Mouse (Mus musculus) NIH3T3 (cell line): ENCODE measurements around the gene B3galnt1.
A peak's percentile ranks its signal among the peaks of the same experiment; 100 is the strongest.
"Not testable (repeated sequence)": the region's sequence is repeated elsewhere in the genome, so short reads cannot be mapped to it uniquely, and the experiment has no call there.

Experiments used
- DNase-seq: peaks from one replicate; pipeline ENCODE4 v3.0.0-alpha.2; 2012; ENCODE audit warnings: low read depth

Gene B3galnt1

DNA sequence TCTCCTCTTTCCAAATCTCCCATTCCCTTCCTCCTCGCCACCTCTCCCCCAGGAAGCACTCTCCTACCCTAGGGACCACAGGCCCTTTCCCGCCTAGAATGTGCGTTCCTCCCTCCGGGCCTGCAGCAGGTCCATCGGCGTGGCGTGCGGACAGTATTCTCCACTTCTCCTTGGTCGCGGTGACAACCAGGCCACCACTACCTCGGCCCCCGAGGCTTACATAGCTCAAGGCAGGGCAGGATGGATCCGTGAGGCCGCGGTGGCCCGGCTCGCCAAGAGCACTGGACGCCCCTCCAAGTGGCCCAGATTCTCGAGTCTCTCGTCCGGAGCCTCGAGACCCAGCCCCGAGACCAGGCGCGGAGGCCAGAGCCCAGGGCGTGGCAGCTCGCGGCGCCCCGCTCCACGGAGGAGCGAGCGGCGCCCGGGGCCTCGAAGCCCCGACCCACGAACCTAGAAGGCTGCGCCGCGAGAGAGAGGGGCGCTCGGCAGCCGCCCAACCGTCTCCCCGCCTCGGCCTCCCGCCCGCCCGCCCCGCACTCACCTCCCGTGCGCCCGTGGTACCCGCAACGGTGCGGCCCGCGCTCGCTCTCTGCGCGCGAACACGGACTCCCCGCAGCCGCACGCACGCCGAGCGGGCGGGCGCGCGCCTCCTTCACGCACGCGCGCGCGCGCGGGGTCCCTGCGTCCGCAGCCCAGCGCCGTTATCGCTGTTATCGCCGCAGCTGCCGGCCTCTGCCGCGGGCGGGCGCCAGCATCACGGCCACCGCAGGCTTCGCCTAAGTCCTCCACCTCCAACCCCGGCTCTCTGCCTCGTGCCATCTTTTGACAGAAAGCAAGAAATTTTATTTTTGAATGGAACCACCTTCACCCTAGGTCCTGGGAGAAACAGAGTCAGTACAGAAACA lies at the start of gene B3galnt1:
TSS of gene B3galnt1 (minus strand) at position 700 of the 905 bp plus-strand sequence.
- DNase-seq = peak; percentile 89

DNA sequence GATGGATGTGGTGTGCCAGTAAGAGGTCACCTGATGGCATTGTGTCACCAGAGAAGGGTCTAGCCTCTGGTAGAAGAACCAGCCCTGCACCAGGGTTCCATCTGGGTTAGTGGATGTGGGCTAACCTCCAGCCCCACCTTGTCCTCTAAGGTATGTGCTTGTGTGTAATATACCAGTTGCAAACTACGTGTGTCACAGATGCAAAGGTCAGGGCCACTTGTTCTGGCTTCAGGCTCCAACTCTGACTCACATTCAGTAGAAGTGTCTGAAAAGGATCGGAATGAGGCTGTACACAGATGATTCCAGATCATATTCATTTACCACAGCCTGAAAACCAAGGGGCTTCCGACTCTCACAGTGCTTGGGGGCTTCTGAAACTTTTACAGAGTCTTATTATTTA lies 35.8 kb upstream of the B3galnt1 start:
- no peak for DNase-seq

DNA sequence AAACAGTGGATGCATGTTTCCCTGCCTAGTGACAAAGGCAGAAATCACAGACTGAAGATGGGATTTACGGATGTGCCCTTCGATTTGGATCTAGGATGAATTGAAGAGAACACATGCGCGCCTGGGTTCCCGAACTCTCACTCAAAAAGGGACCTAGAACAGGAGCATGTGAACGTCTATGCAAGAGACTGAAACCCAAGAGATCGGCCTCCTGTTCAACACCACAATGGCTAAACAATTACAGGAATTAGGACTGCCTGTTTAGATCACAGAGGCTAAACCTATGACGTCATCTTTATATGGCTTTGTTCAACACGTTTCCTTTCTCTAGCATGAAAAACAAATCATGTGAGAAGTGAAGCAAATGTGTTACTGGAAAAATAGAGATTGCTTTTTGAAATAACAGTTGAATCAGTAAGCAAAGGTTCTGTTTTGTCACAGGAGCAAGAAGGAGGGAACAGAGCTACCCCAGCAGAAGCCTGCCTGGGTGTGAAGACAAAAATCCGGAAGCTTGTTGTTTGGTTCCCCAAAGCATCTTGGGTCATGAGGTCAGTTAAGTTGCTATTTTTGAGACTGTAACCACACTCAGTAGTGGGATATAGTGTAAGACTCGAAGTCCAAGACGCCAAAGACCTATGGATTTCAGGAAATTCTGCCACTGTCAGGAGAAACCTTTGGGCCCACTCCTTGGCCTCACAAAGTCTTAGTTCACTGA lies 35.1 kb upstream of the B3galnt1 start:
- DNase-seq = no peak

DNA sequence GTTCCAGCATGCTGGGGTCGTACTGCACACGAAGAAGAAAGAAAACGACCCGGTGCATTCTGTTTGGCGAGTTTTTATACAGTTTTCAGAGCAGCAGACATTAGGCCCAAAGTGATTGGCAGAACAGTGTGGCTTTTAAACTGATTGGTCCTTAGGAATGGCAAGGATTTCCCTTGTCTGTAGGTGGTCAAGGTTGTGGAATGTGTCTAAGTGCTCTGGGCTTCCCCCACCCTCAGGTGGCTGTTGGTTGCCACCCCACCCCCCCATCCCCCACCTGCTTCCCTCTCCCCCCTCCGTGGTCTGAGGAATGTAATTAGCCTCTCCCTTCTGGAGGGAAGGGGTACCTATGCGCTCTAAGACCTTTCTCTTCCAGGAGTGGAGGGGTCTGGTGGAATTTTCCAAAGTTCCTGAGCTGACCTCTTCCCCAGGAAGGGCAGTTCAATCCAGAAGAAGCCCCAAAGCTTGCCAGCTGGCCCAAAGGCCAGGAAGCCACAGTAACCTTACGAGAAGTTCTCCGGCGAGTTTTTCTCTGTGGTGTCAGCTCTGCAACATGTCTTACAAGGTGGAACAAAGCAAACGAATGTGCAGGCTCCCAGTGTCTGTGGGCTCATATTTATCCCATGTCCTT lies 28.3 kb upstream of the B3galnt1 start:
- DNase-seq = no peak

DNA sequence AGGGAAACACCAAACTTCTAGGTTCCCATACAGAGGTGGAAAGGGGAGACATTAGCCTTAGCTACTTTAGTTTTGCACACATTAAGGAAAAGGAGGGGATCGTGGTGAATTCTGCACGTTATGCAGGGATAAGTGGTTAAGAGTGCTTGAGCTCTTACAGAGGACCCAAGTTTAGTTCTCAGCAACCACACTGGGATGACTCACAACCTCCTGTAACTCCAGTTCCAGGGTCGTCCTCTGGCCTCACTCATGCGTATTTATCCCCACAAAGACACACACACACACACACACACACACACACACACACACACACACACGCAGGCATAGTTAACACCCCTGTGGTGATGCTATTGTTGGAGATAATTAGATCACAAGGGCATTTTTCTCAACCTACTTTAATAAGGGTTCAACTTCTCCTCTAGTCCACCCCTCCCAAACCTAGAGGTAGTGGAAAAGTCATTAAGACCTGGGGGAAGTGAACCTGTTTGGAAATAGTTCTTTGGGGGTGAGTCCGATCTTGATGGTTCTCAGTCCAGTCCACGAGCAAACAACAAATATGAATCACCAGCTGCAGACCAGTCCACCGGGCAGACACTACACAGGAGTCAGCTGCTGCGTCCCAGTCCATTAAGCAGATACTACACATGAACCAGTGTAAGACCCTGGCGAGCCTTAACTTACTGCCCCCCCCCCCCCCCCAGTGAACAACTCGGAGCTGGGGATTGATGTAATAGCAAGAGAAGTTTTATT lies 27.6 kb upstream of the B3galnt1 start:
- no peak for DNase-seq

DNA sequence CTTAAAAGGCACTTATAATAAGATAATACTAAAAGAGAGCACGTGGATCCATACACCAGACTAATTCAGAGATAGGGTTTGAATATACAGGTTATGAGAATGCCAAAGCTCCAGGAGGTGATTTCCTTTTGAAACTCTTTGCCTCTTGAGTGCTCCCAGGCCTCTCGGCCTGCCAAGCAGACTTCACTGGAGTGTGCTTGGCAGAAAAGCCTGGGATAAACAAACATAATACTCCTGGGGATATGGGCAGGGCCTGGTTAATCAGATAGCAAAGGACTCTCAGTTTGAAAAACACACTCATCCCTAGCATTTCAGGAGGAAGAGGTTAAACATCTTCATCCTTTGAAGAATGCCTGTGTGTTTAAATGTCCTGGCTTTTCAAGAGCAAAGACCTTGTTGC lies 25.4 kb upstream of the B3galnt1 start:
- DNase-seq = no peak

DNA sequence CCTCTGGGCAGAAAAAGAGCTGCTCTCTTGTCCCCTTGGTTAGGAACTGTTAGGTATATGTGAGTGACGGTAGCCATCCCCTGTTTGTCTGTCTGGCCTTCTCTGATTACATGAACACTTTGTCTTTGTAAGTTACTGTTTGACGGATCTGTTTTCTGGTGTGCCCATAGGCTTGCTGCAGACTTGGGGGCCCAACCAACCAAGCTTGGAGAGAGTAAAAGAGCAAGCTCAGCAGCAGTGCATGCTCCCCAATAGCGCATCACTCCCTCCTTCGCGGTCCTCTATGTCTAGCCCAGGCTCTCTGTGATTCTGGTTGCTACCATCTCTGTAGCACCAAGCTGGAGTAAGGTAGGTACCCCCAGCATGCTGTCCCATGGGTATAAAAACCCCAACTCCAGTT lies 9.1 kb upstream of the B3galnt1 start:
- DNase-seq = no peak

DNA sequence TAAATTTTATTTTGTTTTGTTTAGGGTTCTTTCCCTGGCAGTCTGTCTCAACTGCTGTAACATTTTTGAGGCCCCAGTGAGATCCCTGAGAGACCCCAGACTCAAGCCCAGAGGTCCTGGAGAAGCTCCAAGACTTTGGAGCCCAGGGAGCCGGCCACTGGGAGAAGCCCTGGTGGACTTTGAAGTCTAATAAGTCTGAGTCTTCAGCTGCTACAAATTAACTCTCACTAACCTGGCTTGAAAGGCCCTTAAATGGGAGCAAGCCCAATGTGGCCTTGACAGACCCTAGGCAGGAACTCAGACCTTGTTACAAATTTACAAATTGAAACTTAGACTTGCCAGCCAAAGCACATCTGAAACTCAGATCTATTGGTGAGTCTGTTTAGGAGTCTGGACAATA lies 8.7 kb upstream of the B3galnt1 start:
- no peak for DNase-seq

DNA sequence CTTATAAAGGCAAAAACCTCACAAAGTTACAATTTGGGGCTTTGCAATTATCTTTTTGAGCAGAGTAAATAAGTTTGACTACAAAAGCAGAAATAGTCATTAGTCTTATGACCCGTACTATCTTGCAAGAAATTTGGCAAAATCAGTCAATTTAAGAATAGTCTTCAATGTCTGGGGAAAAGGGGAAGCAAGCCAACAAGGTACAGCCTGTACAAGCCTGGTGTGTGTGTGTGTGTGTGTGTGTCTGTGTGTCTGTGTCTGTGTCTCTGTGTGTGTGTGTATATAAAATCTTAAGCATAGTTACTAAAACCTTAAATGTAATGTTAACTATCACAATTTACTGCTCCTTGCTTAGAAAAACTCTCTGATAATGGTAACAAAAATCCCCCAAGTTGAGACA lies 8.2 kb upstream of the B3galnt1 start:
- no peak for DNase-seq

DNA sequence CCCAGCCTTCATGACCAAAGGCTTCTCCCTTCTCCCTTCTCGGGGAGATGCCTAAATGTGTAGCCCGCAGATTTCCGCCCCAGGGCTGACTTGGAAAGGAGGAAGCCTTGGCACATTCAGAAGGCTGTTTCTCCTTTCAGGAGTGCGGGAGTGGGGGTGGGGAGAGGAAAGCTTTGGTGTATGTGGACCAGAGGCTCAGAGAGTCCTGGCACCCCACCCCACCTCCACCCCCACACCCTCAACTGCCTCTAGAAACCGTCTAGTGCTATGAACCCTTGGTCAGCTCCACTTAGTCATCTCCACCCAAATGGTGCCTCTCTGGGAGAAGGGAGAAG lies 373 bp upstream of the B3galnt1 start:
- DNase-seq = peak; percentile 78

DNA sequence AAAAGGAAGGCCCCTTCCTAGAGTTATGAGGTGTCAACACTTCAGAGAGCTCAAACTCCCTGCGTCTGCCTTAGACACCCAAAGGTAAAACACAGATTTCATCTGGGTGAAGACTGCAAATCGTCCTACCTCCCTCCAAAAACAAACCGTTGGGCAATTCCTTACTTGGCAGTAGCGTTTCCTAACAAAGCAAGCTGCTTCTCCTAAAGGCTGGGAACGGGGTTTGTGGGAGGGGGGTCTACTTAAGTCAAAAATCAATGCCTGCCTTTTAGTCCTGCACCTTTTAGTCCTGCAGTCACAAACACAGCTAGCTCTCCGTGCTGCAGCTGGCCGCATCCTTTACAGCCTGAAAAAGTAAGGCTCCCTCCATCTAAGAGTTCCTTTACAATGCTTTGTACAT lies 944 bp downstream of the B3galnt1 start:
- peak; percentile 53 for DNase-seq

DNA sequence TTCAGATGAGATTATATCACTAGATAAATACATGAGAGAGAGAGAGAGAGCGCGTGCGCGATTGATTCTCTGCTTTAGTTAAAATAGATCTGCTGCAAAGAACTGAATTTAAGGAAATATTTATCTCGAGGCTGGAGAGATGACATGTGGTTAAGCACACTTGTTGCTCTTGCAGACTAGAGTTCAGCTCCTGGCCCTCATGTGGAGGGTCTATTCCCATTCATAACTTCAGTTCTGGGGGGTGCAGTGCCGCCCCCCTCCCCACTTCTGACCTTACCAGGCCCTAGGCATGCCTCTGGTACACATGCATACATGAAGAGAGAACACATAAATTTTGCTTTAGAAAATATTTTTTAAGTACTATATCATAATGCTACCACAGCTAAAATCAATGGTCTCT lies 1.5 kb downstream of the B3galnt1 start:
- DNase-seq = no peak

DNA sequence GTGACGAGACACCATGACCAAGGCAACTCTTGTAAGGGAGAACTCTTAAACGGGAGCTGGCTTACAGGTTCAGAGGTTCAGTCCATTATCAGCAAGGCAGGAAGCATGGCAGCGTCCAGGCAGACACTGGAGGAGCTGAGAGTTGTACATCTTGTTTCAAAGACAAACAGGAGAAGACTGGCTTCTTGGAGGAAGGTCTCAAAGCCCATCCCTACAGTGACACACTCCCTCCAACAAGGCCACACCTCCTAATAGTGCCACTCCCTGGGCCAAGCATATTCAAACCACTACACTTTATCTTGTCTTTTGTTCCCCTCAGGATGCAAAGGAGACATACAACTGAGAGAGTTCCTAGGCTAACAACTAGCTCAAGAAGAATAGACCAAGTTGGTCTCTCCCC lies 2.6 kb downstream of the B3galnt1 start:
- no peak for DNase-seq

DNA sequence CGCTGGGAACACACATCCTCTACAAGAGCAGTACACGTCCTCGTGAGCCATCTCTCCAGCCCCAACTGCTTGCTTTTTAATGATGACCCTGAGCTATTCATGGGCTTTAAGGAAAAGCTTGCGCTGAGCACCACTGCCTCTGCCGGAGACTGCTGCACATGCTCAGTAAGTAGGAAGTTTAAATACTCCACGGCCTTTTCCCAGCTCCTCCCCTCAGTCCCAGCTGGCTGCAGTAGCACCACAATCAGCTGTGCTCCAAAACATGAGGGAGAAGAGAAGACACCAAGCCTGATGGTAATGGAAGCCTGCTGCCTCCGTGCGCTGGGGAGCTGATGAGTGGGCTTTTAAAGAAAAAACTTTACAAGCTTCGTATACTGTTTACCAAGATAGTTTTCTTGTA lies 4.7 kb downstream of the B3galnt1 start:
- no peak for DNase-seq

DNA sequence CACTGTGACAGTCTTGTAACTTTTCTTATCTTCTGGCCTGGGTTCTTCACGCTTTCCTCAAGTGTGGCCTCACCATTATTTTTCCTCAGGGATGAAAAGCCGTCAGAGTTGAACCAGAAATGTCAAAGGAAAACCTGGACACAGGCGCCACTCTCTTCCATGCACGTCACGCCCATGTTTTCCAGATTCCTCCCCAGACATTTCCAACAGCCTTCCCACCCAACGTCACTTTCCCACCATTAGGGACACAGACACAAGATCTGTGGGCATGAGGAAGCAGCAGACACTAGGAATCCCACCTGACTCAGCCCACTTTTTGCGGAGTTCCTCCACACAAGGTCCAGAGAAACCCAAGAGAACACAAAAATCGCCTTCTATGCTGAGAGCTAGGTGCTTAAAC lies 5.3 kb downstream of the B3galnt1 start:
- DNase-seq = no peak

DNA sequence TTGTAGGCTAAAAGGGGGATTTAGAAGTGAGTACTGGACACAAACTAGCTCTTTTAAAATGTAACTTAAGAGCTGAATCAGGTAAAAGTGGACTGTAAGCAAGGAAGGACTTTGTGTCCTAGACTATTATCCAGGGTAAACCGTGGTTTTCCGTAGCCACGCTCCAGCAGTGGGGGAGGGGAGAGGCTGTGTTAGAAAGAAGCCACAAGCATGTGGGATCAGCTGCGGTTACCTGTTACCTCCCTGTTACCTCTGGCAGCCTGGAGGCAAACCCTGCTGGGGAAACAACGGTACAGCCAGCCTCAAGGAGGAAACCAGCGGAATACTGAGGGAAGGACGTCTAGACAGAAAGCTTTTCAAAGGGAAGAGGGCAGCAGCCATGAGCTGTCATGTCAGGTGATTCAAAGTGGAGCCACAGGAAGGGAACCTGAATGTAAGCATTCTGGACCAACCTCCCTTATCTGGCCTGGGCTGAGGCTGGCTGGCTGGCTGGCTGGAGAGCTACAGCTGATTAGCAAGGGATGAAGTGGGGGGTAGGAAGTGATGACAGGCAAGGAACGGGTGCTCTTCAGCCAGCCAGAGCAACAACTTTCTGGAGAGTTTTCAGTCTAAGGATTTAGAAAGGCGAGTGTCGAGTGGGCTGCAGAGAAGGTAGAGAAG lies 10.5 kb downstream of the B3galnt1 start:
- no peak for DNase-seq

DNA sequence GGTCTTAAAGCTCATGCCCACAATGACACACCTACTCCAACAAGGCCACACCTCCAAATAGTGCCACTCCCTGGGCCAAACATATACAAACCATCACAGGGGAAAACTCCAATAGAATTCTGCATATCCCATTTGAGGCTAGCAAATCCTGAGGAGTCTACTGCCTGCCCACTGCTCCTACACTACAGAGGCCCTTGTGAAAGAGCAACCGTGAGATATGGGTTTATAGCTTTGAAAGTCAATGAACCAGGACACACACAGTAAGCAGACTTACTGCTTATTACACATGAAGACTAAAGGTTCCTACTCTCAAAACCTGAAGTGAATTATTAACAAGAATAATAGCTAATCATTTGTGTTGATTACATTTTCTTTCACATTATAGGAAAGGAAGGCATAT lies 15.0 kb downstream of the B3galnt1 start:
- no peak for DNase-seq

DNA sequence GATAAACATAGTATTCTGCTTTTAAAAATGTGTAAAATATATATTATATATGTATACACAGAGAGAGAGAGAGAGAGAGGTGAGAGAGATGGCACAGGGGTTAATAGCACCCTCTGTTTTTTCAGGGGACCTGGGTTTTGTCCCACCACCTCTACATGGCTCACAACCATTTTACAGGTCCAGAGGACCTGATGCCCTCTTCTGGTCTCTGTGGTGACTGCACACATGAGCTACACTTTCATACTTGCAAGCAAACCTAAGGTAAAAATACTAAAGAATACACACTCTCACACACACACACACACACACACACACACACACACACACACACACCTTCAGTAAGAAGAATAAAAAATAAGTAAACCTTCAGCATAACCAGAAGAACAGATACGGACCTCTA lies 20.0 kb downstream of the B3galnt1 start:
- DNase-seq = no peak

DNA sequence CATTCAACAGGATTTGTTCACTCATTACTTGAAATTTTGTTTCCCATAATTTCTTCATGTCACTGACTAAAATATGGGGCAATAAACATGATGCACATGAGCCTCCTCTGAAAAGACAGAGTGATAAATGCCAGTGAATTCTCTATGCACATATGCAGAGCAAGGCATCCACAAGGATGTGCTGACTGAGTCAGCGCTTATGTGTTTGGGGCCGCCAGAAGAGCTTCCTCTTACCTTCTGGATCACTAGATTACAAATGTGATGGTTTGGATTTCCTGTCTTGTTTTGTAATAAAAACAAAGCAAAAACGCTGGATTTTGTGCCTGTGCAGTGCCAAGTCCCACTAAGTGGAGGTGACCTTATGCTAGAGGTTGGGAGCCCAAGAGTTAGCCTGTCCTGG lies 22.0 kb downstream of the B3galnt1 start:
- DNase-seq = no peak

DNA sequence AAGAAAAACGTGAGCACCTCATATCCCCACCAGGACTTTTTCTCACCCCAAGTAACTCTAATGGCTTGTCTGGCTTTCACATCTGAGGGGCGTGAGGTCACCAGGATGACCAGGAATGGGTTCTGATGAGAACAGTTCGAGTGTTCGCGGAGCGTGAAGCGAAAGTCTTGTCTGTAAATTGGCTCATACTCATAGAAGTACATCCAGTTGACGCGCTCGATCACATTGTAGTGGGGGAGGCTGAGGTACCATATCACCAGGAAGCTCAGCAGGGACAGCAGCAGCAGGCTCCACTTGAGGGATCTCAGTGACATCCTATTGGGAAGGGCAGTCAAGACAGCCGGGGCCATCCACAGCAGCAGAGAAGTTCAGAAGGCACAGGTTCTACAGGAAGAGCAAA lies 23.2 kb downstream of the B3galnt1 start:
- DNase-seq = no peak

DNA sequence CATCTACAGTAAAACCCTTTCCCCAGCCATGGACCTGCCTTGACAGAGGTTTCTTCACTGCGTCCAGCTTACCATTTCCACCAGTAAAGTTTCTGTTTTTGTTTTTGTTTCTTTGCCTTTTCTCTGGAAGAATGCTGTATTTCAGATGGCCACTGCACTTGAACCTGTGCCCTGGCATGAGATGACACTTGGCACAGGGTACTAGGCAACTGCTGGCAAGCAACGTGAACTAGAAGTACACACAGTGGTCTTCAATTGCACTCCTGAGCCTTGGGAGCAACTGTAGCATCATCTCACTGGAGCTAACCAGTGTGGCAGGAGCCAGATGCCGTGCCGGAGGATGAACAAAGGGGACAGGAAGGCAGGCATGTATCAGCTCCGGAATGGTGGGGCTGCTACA lies 26.2 kb downstream of the B3galnt1 start:
- no peak for DNase-seq

DNA sequence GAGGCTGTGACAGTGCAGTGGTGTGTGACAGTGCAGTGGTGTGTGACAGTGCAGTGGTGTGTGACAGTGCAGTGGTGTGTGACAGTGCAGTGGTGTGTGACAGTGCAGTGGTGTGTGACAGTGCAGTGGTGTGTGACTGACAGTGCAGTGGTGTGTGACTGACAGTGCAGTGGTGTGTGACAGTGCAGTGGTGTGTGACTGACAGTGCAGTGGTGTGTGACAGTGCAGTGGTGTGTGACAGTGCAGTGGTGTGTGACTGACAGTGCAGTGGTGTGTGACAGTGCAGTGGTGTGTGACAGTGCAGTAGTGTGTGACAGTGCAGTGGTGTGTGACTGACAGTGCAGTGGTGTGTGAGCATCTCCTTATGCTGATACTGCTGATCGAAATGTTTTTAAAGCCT lies 33.2 kb downstream of the B3galnt1 start:
- not testable (repeated sequence) for DNase-seq
